Mouse (Mus musculus): ENCODE data around the gene Tmem208. TPM values are rescaled to one million over a fixed set of nuclear protein-coding genes. Genes with fewer than 3 reads are reported as not detected.

Tmem208 gene
- polyA plus RNA-seq (2015; fragmentation: Nextera tagmentation; extraction: Ambion mirVana): 119 and 122 TPM in 2 replicates

DNA sequence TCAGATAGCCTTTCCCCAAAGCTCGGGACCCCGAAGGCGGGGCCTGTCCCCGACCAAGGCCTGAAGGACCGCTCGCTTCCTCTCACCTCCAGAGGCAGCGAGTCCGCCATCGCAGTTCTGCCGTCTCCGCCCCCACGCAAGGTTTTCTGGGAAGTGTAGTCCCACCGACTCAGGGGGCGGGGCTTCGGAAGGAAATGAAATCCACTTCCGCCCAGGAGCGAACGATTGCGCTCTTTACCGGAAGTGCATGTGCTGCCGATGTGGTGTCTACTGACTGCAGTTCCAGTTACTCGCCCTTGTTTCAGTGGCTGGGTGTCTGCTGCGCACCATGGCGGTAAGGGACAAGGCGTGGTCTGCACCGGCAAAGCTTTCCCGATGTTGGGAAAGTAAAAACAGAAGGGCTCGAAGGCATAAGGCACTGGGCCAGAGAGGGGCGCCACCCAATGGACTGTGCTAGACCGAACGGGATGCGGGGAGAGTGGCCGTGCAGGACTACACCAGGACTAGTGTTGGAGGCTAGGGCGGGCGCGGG lies at the start of gene Tmem208, which contains the start of gene Lrrc29:
TSS of gene Tmem208 (plus strand) at position 214 of the 532 bp plus-strand sequence.
TSS of gene Lrrc29 (minus strand) at position 138 of the 532 bp plus-strand sequence.
- Histone ChIP-seq H3K9me3 (no peaks in the 10 kb centered on the region), H3K27me3 (no peaks in the 10 kb centered on the region), H3K4me1 (peaks cover 25% of the 10 kb centered on the region), H3K27ac (peak within 1 kb of the TSS; percentile 85), H3K36me3 (peaks cover 48% of the 10 kb centered on the region), H3K4me2 (replicated peaks) (peak within 1 kb of the TSS; percentile 87), H3K9ac (peak within 1 kb of the TSS; percentile 87), H3K4me3 (peak within 1 kb of the TSS; percentile 81)
- peak; percentile 94 for ATAC-seq (ENCODE audit: low FRiP score, low read depth)
- WGBS: under 1% methylated on average over 36 of the region's 36 CpGs

DNA sequence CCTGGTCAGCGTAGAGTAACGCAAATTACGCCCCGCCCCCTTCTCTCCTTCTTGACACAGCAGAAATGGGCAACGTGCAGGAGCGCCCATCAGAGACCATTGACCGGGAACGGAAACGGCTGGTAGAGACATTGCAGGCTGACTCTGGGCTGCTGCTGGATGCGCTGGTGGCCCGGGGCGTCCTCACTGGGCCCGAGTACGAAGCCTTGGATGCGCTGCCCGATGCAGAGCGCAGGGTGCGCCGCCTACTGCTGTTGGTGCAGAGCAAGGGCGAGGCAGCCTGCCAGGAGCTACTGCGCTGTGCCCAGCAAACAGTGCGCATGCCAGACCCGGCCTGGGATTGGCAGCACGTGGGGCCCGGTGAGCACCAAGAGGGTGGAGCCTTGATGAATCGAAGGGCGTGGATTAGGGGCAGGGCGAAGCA lies 47.2 kb upstream of the Tmem208 start:
- peak; percentile 52; the same call in 1 of the 2 replicates for ATAC-seq (ENCODE audit: low FRiP score, low read depth)
- H3K4me3 ChIP-seq: peak overlapping the region; percentile 27
- no peak overlapping the region for H3K27ac ChIP-seq
- peaks cover 25% of the 10 kb centered on the region for H3K4me1 ChIP-seq
- peaks cover 68% of the 10 kb centered on the region for H3K27me3 ChIP-seq
- peak overlapping the region; percentile 58 for H3K4me2 ChIP-seq (replicated peaks)
- no peaks in the 10 kb centered on the region for H3K9me3 ChIP-seq
- peak overlapping the region; percentile 40; the same call in 1 of the 2 replicates for H3K9ac ChIP-seq
- H3K36me3 ChIP-seq: peaks cover 18% of the 10 kb centered on the region
- WGBS: 4% methylated on average over 28 of the region's 28 CpGs

- no peaks in the 10 kb centered on the region for H3K9me3 ChIP-seq
- H3K4me3 ChIP-seq: no peak overlapping the region
- H3K9ac ChIP-seq: no peak overlapping the region
- peaks cover 21% of the 10 kb centered on the region for H3K4me1 ChIP-seq
- H3K27me3 ChIP-seq: peaks cover 52% of the 10 kb centered on the region
- 62% methylated on average over 3 of the region's 3 CpGs for WGBS
- H3K4me2 ChIP-seq (replicated peaks): no peak overlapping the region
- H3K36me3 ChIP-seq: peaks cover 30% of the 10 kb centered on the region
- ATAC-seq (ENCODE audit: low FRiP score, low read depth): no peak
- no peak overlapping the region for H3K27ac ChIP-seq
These were observed 45.6 kb upstream of the Tmem208 start for GRCm38 (mm10) chr8:105280567-105280966.

GRCm38 (mm10) chr8:105281821-105282220 lies 44.3 kb upstream of the Tmem208 start:
- no peak for ATAC-seq (ENCODE audit: low FRiP score, low read depth)
- 84% methylated on average over 12 of the region's 12 CpGs for WGBS
- peaks cover 39% of the 10 kb centered on the region for H3K27me3 ChIP-seq

DNA sequence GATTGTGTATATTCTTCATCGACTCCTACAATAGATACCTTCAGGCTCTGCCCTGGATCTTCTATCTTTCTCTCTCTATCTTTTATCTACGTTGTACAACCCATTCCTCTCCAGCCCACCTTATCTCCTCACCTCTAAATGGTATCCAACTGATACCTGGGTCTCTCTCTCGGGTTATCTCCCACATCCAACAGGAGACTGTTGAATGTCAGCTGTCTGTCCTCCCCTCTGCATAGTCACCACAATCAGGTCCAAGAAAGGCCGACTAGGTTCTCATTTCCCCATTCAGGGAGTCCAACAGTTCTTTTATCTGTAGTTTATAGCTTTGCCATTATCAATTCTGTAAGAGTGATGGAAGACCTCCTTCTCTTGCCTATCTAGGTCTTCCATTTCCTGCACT lies 43.9 kb upstream of the Tmem208 start:
- H3K4me3 ChIP-seq: no peak overlapping the region
- no peak for ATAC-seq (ENCODE audit: low FRiP score, low read depth)
- 83% methylated on average over 4 of the region's 4 CpGs for WGBS
- peaks cover 32% of the 10 kb centered on the region for H3K36me3 ChIP-seq
- no peak overlapping the region for H3K27ac ChIP-seq
- peaks cover 35% of the 10 kb centered on the region for H3K27me3 ChIP-seq
- H3K9ac ChIP-seq: no peak overlapping the region
- H3K9me3 ChIP-seq: no peaks in the 10 kb centered on the region
- no peak overlapping the region for H3K4me2 ChIP-seq (replicated peaks)
- H3K4me1 ChIP-seq: peaks cover 9% of the 10 kb centered on the region

More at GRCm38 (mm10) chr8:105281821-105282220, 44.3 kb upstream of the Tmem208 start:
- no peak overlapping the region for H3K27ac ChIP-seq
- no peak overlapping the region for H3K9ac ChIP-seq
- H3K36me3 ChIP-seq: peaks cover 32% of the 10 kb centered on the region
- peaks cover 9% of the 10 kb centered on the region for H3K4me1 ChIP-seq
- H3K9me3 ChIP-seq: no peaks in the 10 kb centered on the region
- H3K4me2 ChIP-seq (replicated peaks): no peak overlapping the region
- H3K4me3 ChIP-seq: no peak overlapping the region

GRCm38 (mm10) chr8:105283074-105283473 lies 43.1 kb upstream of the Tmem208 start:
- WGBS: 24% methylated on average over 23 of the region's 23 CpGs
- H3K9ac ChIP-seq: no peak overlapping the region
- H3K9me3 ChIP-seq: no peaks in the 10 kb centered on the region
- no peak for ATAC-seq (ENCODE audit: low FRiP score, low read depth)
- H3K36me3 ChIP-seq: peaks cover 32% of the 10 kb centered on the region
- no peak overlapping the region for H3K4me2 ChIP-seq (replicated peaks)
- H3K27ac ChIP-seq: no peak overlapping the region
- H3K4me3 ChIP-seq: no peak overlapping the region
- peaks cover 27% of the 10 kb centered on the region for H3K27me3 ChIP-seq
- H3K4me1 ChIP-seq: peaks cover 15% of the 10 kb centered on the region

DNA sequence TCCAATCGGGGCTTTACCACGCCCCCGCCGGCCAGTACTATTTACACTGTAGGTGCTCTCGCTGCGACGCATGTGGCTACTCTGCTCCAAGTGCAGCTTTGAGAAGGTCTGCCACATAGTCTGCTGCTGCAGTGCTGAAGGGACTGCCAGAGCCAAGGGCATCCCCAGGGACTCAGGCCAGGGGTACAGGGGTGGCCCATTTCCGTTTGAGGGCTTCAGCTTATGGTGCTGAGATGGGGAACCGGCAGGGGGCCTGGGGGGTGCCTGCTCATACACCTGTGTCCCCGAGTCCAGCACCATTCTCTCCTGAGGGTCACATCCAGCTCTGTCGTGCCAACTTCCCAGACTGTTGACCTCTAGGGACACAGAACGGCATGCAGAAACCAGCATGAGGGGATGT lies 40.6 kb upstream of the Tmem208 start:
- Histone ChIP-seq H3K4me2 (replicated peaks) (no peak overlapping the region), H3K27ac (no peak overlapping the region), H3K9ac (no peak overlapping the region), H3K36me3 (peaks cover 32% of the 10 kb centered on the region), H3K4me1 (peaks cover 26% of the 10 kb centered on the region), H3K27me3 (peaks cover 12% of the 10 kb centered on the region), H3K9me3 (no peaks in the 10 kb centered on the region), H3K4me3 (no peak overlapping the region)
- no peak for ATAC-seq (ENCODE audit: low FRiP score, low read depth)
- 52% methylated on average over 12 of the region's 12 CpGs for WGBS

DNA sequence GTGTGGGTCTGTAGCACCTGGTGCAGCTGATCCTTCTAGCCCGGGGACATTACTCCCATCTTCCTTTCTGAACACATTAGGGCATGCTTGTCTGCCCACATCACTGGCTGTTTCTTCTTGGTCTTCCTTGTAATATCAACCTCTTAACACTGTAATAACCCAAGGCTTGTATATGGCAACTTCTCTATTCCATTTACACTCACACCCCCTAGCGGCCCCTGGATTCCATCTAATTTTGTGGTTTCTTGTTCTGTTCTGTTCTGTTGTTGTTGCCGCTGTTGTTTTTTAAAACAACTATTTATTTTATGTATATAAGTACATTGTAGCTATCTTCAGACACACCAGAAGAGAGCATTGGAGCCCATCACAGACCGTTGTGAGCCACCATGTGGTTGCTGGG lies 39.2 kb upstream of the Tmem208 start:
- no peak for ATAC-seq (ENCODE audit: low FRiP score, low read depth)
- H3K9ac ChIP-seq: no peak overlapping the region
- no peak overlapping the region for H3K27ac ChIP-seq
- H3K27me3 ChIP-seq: peaks cover 13% of the 10 kb centered on the region
- H3K36me3 ChIP-seq: peaks cover 25% of the 10 kb centered on the region
- H3K4me1 ChIP-seq: peaks cover 30% of the 10 kb centered on the region
- WGBS: 86% methylated on average over 4 of the region's 4 CpGs
- H3K9me3 ChIP-seq: no peaks in the 10 kb centered on the region
- no peak overlapping the region for H3K4me2 ChIP-seq (replicated peaks)
- no peak overlapping the region for H3K4me3 ChIP-seq

GRCm38 (mm10) chr8:105288231-105288630 lies 37.9 kb upstream of the Tmem208 start:
- no peaks in the 10 kb centered on the region for H3K9me3 ChIP-seq
- peak overlapping the region; percentile 54; the same call in 1 of the 2 replicates for H3K4me3 ChIP-seq
- ATAC-seq (ENCODE audit: low FRiP score, low read depth): no peak
- H3K4me2 ChIP-seq (replicated peaks): peak overlapping the region; percentile 93
- H3K36me3 ChIP-seq: peaks cover 14% of the 10 kb centered on the region
- no peak overlapping the region for H3K27ac ChIP-seq
- 91% methylated on average over 5 of the region's 5 CpGs for WGBS
- H3K27me3 ChIP-seq: peaks cover 19% of the 10 kb centered on the region
- H3K4me1 ChIP-seq: peaks cover 30% of the 10 kb centered on the region
- H3K9ac ChIP-seq: 0 out of 2 replicates have a peak overlapping the region, but pooled peaks have one; percentile 2

DNA sequence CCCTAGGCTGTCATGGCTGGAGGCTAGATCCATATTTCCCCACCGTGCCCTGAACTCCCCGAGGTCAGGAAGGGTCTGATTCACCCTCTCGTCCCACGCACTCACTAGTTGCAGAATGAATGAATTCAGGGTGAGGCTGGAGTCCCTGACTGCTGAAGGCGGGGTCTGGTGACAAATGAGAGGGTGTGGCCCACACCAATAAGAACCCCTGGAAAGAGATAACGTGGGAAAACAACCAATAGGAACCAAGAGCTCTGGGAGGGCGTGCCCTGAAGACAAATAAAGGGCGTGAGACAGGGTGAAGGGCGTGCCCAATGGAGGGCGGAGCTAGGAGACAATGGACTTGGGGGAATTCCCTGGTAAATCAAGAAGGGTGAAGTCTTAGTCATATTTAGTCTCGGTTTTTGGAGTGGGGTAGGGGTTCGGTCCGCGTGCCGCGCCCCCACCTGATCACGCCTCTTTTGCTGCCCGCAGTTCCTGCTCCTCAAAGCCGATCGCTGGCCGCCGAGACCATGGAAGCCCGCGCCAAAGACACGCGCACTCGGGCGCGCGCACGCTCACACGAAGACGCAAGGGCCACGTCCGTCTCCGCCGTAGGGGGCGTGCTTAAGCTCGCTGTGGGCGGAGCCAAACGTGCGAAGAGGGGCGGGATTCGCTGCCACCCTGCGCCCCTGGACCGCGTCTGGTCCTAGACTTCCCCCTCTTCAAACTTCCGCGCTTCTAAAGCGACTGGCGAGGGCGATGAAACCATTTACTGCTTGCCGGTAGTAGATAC lies 37.0 kb upstream of the Tmem208 start:
- peak overlapping the region; percentile 54 for H3K4me3 ChIP-seq
- ATAC-seq (ENCODE audit: low FRiP score, low read depth): peak; percentile 92
- no peaks in the 10 kb centered on the region for H3K9me3 ChIP-seq
- peak overlapping the region; percentile 73 for H3K9ac ChIP-seq
- peaks cover 30% of the 10 kb centered on the region for H3K4me1 ChIP-seq
- H3K4me2 ChIP-seq (replicated peaks): peak overlapping the region; percentile 93
- H3K27ac ChIP-seq: peak overlapping the region; percentile 61; the same call in 1 of the 2 replicates
- under 1% methylated on average over 53 of the region's 53 CpGs for WGBS
- peaks cover 28% of the 10 kb centered on the region for H3K27me3 ChIP-seq
- H3K36me3 ChIP-seq: peaks cover 14% of the 10 kb centered on the region

- H3K4me3 ChIP-seq: peak within 1 kb of the TSS; percentile 54
- WGBS: 1% methylated on average over 43 of the region's 43 CpGs
- no peak; the same call in none of the 2 replicates for ATAC-seq (ENCODE audit: low FRiP score, low read depth)
- H3K27ac ChIP-seq: peak within 1 kb of the TSS; percentile 61; the same call in 1 of the 2 replicates
- H3K4me1 ChIP-seq: peaks cover 30% of the 10 kb centered on the region
- H3K4me2 ChIP-seq (replicated peaks): peak within 1 kb of the TSS; percentile 93
- H3K9ac ChIP-seq: peak within 1 kb of the TSS; percentile 73
- H3K27me3 ChIP-seq: peaks cover 28% of the 10 kb centered on the region
- H3K36me3 ChIP-seq: peaks cover 8% of the 10 kb centered on the region
- no peaks in the 10 kb centered on the region for H3K9me3 ChIP-seq
These were observed 36.2 kb upstream of the Tmem208 start, which contains the start of gene 4931428F04Rik for GRCm38 (mm10) chr8:105289805-105290460. Gene 4931428F04Rik (minus strand): TSS chr8:105289864.

Measured in limb, embryonic 13.5 days (tissue).